Mouse (Mus musculus) cortical plate, adult 2 months (tissue): Measurements from ENCODE around the gene Rassf5.

Experiments used
- CTCF ChIP-seq: fragments of 200-500 bp; IDR thresholded peaks from 2 replicates; pipeline ENCODE4 v1.5.1; 2011; ENCODE audit warnings: mild to moderate bottlenecking, control low read depth, low read length; ENCODE audit not compliant: insufficient read depth; ENCODE audit errors: extremely low read depth
- POLR2A ChIP-seq: fragments of 200-500 bp; IDR thresholded peaks from 2 replicates; pipeline ENCODE4 v1.6.1; 2011; ENCODE audit warnings: mild to moderate bottlenecking, low read length, control low read depth; ENCODE audit not compliant: insufficient read depth; ENCODE audit errors: extremely low read depth

DNA sequence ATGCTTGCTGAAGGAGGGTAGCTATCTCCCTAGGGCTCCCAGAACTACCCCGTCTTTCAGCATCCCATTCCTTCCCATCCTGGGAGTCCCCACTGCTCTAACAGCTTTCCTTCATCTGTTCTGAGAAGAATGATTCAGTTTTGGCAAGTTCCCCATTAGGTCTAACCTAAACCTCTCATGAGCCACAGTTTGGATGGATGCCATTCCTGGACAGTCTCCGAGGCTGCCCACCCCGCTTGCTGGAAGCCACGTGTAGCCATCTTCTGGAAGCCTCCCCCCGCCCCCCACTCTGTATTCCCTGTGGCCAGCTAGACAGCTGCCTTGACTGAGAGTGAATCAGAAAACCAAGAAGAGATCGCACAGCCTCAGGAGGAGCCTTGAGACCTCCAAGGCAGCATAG lies 12.2 kb upstream of the Rassf5 start:
- TF ChIP-seq CTCF = no peak
- no peak for TF ChIP-seq POLR2A
